Mouse (Mus musculus) heart, postnatal 14 days (tissue): ENCODE data around the gene Defb29. TPM values are rescaled to one million over a fixed set of nuclear protein-coding genes. Genes with fewer than 3 reads are reported as not detected.
A peak's percentile ranks its signal among the peaks of the same experiment; 100 is the strongest.

Experiments
- DNase-seq, 2 experiments: peaks; one replicate each; pipeline ENCODE4 v3.0.0; 2021 to 2022
- intact Hi-C: fragments of 180-260 bp; cut with DNase I; formaldehyde crosslinking; loops from one replicate; pipeline ENCODE4 v1.15.1; 2025
- long read RNA-seq, 2 experiments: library from polyadenylated mRNA; stranded (forward); transcript quantifications; one replicate each; pipeline ENCODE4 v2.0.0; 2021
- total RNA-seq, 2 experiments: library from RNA; stranded (reverse); gene quantifications; 2 replicates each; pipeline ENCODE4 v1.2.3; 2021

The Defb29 gene
- total RNA-seq: not detected
- long read RNA-seq, experiment 1: 0 reads
- long read RNA-seq, experiment 2: 0 reads

DNA sequence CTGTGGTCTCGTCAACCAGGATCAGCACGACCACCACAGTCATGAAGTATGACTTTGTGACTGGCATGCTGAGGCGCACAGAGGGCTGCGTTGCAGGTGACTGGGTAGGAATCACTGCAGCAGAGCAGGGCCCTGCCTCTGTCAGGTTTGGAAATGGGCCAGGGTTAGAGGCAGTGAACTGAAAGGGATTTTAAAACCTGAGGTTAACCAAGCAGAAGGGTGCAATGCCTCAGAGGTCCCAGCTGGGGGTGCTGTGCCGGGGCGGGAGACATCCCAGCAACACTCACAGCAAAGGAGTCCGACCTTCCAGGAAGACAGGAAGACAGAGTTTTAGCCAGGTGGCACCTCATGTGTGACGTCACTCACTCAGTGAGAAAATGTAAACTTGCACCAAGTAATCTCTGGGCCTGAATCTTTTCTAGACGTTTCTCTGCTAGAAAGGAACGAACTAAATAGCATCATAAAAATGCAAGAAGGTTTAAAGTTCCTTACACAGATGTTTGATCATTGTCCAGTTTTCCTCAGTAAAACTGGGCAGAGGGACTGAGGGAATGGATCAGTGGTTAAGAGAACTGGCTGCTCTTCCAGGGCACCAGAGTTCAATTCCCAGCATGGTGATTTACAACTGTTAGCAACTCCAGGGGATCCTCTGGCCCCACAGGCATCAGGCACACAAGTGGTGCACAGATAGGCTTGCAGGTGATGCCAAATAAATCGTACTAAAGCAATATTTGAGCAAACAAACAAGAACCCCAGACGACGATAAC is at the start of gene Defb29:
Defb29 (minus strand) TSS at position 155 of the 767 bp plus-strand sequence.
- intact Hi-C loops: loop anchor here (5.0 kb wide), 2 partner anchors 68 to 88 kb away; no protein-coding TSS in a partner anchor
- DNase-seq: no peak

DNA sequence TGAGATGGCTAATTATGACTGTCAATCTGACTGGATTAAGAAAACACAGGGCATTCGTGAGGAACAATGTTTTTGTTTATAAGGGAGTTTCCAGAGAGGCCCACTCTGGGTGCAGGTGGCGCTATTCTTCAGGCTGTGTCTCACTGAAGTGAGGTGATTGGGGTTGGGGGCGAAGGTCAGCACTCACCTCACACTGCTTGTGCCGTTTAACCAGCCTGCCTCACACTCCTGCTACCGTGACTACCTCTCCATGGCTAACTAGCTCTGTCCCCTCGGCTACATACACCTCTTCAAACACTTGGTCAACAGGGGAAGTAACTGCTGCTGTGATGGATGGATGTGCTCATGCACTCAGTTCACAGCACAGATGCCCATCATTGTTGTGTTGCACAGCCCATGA is 49.1 kb upstream of the Defb29 start:
- no peak for DNase-seq
- intact Hi-C loops: no loop called here

DNA sequence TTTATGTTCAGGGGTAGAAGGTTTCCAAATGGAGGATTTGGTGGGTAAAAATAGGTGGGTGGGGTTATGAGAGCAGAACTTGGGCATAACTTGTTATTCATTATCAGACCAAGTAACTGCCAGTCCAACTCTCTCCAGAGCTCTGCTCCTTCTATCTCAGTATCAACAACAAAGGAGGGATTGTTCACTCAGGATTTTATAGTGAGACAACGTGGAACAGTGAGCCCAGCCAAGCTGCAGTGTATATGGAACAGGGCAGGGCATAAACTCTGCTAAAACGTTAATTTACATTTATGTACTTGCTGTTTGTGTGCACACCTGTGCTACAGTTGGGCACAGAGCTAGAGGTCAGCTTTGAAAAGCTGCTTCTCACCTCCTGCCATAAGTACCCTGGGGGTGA is 48.6 kb upstream of the Defb29 start:
- intact Hi-C loops: no loop called here

DNA sequence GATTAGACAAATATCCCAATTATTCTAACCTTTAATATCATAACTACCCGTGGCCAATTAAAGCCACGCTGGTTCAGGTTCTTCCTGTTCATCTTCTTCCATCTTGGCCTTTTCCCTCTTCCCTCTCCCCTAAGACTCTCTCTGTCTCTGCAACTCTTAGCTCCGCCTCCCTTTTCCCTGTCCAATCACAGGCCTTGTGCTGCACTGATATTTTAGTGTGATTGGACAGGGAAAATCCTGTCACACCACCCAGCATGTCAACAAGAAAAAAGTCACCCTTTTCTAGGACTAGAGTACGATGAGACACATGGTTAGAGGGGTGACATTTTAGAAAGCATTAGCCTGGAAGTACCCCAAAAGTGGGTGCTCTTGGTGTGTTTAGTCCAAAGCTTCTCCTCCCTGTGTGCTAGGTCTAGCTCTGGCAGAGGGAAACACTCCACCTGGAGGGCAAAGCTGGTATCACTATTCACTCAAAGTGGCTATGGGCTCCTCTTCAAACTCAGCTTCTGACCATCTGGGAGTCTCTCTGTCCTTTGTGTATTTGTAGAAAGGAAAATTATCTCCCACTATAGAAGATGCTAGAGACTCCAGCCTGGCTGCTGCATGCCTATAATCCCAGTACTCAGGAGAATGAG is 47.1 kb upstream of the Defb29 start:
- intact Hi-C loops: no loop called here
- DNase-seq: peak in 1 of 2 experiments; percentile 29

More for the DNA sequence above, 48.6 kb upstream of the Defb29 start:
- DNase-seq: no peak

DNA sequence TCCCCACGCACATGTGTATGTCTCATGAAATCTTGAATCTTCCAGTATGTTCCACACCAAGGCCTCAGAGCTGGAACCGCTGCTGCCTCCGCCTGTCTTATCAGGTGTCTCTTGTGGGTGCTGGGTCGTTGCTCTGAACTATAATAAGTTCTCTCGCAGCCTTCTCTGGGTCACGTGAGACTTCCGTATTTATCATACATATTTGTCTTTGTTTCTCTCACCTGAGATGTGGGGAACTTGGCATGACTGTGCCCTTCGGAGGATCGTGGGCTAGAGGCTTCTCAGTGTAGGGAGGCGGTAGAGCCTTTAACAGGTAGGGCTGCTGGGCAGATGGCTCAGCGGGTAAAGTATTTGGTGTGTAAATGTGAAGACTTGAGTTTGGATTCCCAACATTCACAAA is 40.7 kb upstream of the Defb29 start:
- intact Hi-C loops: no loop called here
- no peak for DNase-seq

DNA sequence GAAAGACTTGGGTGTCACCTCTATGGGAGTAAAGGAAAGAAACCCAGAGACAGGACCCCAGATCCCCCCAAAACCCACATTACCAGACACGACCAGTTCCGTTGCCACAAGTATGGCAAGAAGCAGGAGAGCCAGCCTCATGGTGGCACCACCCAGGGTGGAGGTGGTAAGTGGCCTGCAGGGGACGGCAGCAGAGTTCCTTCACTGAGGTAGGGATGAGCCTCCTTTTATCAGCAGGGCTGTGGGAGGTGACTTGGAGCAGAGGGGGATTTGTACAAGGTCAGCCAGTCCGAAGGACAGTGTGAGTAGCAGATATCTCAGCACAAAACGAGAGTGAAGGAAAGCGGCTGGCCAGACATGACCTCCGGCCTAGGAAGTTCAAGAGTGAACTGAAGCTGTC is 40.2 kb upstream of the Defb29 start, which contains the start of gene Defb19:
Defb19 (minus strand) TSS at position 206 of the 400 bp plus-strand sequence.
- no peak for DNase-seq
- intact Hi-C loops: no loop called here

DNA sequence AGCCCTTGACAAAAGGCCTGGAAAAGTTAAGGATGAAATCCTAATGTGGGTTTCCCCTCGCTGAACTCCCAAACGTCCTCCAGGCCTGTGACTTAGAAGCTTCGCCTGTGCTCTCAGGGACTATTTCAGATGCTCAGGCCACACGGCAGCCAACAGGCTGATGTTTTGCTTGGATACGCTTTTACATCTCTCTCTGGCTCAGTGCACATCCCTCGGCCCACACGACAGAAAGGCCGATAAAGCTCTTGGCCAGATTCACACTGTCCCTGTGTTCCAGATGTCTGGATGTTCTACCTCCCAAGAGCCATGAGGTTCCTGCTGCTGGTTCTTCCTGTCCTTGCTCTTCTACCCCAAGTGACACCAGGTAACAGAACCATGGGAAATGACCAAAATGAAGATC is 33.6 kb upstream of the Defb29 start:
- intact Hi-C loops: no loop called here
- peak in 1 of 2 experiments; percentile 9 for DNase-seq

DNA sequence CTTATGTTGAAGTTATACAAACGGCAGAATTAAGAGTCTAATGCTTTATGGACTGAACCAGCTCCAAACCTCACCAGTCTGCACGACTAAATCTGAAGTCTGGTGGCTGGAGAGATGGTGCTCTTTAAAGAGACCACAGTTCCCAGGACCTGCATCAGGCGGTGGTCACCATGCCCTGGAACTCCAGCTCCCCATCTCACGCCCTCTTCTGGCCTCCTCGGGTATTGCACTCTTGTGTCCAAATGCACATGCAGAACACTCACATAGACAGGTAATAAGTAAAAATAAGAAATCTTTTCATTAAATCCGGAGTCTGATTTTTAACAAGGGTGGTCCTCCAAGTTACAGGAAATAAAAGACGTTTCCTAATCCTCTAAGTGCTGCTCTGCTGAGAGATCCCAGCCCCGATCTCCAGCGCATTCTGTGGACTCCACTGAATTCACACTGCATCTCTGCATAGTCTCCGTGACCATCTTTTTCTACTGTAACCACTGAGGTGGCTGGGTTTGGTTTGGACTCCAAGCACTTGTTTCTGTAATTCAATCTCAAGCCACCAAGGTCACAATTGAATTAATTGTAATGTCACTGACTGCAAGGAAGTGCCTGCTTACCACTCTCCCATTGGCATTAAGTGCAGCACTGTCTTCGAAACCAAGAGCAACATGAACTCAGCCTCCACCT is 32.4 kb upstream of the Defb29 start, which contains the start of gene Defb21:
Defb21 (plus strand) TSS at position 631 of the 681 bp plus-strand sequence.
- DNase-seq: peak in 1 of 2 experiments; percentile 14

DNA sequence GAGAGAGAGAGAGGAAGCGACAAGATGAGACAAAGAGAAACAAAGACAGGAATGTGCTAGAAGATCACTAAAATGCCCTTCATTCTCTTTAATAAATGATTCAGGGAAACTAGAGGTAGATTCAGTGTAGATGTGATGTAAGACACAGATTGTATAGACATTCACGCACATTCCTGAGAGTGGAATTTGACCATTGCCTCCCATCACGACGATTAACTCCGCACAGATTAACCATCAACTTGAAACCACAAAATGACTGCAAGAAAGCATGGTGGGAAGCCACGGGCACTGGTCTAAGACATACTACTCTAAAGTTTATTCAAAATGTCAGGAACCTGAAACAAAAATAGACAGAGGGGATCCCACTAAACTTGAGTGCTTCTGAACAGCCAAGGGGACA is 30.4 kb upstream of the Defb29 start:
- intact Hi-C loops: no loop called here
- DNase-seq: no peak

More for the DNA sequence above, 32.4 kb upstream of the Defb29 start, which contains the start of gene Defb21:
- intact Hi-C loops: no loop called here

DNA sequence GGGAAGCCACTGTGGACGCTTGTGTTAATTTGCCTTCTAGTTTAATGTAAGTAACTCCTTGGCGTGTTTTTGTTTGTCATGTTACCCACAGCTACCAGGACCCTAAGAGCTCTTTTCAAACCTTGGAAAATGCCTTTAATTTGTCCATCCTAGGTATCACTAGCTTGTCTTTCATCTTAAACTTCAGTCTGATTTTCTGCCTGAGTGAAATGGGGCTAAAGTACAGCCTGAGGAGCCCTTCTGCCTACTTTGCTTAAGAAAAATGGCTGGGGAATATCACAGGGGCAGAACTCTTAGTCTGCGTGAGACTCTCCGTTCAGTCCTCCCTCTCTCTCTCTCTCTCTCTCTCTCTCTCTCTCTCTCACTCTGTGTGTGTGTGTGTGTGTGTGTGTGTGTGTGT is 30.0 kb upstream of the Defb29 start:
- DNase-seq: no peak
- intact Hi-C loops: no loop called here

DNA sequence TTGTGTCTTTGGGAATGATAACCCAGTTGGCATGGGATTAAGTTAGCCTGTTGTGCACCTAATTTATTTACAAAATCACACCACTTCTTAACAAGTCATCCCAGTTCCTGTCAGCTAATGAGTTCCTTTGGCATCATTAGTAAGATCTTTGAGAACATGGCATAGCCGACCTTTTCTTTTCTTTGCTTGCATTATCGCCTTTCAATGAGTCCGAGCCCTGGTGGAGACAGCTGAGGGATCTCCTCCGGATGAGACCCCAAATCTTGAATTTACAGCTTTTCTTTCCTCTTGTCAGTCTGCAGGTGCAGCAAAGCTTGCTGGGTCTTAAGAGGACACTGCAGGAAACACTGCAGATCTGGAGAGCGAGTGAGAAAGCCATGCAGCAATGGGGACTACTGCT is 29.1 kb upstream of the Defb29 start, which contains the start of gene Gm17416:
Gm17416 (plus strand) TSS at position 301 of the 400 bp plus-strand sequence.
- intact Hi-C loops: no loop called here
- no peak for DNase-seq

DNA sequence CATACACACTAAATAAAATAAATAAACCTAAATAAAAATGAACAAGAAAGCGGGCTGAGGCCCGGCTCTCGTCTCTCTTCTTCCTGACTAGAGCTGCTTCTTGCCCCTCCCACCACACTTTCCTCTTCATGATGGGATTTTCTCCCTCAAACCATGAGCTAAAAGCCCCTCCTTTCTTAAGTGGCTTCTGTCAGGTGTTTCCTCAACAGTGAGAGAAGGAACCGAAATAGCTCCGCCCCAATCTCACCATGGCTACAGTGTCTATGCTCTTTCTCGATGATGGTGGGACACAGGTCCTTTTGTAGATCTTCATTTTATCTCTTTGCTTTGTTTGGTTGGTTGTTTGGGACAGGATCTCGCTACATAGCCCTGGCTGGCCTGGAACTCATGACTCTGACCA is 16.8 kb upstream of the Defb29 start:
- no peak for DNase-seq
- intact Hi-C loops: no loop called here

DNA sequence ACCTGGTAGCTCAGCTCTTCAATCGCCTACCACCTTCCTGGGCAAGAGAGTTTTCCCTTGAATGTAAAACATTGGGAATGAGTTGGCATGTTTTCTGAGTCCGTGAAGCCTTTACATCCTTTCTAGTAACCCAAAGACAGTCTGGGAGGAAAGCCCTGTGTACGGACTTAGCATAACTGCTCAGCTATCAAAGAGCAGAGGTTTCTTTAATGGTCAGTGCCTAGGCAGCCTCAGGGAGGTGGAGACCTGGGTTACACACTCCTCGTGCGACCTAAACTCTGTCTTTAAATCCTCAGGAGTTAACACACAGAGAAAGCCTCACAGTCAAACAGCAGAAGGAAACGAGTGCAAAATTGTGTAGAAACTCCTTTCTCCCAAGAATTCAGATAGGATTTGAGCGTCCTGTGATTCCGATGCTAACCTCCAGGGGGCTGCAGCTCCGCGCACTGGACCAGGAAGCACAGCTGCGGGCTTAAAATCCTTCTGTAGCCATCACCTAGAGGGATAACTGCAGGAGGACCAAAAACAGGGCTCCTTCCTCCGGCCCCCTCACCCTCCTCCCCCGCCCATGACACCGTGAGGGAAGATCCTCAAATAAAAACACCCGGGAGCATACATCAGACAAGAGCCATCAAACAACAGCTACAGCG is 14.0 kb upstream of the Defb29 start:
- intact Hi-C loops: loop anchor here (5.0 kb wide), 2 partner anchors 48 to 103 kb away; partner anchors contain the start of gene Defb36
- DNase-seq: peak; percentile 65 to 77

DNA sequence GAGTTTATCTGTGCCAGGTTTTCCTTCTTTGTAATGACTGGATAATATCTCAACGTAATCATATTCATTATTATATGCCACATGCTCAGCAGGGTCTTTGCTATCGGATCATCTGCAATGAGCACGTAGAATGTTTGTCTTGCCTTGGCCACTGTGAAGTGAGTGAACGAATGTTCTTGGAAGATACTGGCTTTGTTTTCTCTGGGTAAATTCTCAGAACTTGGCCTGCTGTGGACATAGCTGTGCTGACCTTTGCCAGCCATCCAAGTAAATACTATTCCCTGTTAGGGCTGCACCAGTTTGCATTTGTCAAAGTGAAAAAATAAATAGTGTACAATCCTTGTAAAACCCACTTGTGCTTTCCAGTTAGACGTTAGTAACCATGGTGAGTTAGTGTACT is 8.2 kb upstream of the Defb29 start:
- no peak for DNase-seq
- intact Hi-C loops: no loop called here

DNA sequence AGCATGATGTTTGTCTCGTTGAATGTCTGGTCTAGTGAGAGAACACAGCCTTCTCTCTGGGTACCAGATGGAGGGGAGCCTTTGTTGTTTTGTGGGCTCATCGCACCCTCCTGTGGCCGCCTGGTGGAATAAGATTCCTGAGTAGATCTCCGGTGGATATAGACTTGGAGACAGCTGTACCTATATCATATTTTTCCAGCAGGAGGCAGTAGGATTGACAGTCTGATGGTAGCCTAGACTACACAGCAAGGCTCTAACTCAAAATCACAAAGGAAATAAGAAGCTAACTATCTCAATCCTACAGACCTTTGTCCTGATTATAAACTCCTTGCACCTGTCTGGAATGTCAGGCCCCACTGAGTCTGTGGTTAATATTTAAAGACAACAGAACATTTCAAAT is 4.8 kb upstream of the Defb29 start:
- intact Hi-C loops: loop anchor here (5.0 kb wide), 2 partner anchors 72 to 92 kb away; no protein-coding TSS in a partner anchor
- DNase-seq: peak in 1 of 2 experiments; percentile 23

DNA sequence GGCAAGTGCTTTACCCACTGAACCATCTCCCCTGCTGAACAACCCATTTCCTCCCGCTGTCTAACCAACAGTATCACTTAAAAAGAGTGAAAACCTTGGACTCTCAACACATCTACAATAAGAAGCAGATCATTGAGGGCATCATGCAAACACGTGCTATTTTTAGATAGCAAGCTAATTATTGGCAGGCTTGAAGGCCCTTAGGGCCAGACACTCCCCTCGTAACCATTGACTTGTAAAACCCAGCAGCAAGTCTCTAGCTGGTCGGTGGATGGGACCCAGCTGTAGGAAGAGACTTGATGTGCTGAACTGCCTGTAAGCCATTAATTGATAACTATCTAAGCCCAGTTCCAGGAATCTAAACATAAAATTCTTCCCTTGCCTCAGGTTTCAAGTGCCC is 3.6 kb upstream of the Defb29 start:
- no peak for DNase-seq
- intact Hi-C loops: loop anchor here (5.0 kb wide), 2 partner anchors 71 to 91 kb away; no protein-coding TSS in a partner anchor

DNA sequence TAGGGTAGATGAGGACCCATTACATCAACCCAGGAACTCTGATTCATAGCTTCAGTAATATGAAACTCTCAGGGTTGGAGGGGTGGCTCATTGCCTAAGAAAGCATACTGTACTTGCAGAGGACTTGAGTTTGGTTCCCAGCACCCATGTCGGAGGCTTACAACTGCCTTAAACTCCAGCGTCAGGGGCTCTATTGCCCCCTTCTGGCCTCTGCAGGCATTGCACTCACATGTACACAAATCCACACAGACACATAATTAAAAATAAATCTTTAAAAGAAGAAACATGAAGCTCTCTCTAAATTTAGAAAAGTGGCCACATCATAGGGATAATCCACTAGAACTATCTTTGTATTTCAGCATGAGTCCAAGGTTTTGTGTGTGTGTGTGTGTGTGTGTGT is 3.0 kb upstream of the Defb29 start:
- intact Hi-C loops: loop anchor here (5.0 kb wide), 2 partner anchors 71 to 91 kb away; no protein-coding TSS in a partner anchor
- no peak for DNase-seq

DNA sequence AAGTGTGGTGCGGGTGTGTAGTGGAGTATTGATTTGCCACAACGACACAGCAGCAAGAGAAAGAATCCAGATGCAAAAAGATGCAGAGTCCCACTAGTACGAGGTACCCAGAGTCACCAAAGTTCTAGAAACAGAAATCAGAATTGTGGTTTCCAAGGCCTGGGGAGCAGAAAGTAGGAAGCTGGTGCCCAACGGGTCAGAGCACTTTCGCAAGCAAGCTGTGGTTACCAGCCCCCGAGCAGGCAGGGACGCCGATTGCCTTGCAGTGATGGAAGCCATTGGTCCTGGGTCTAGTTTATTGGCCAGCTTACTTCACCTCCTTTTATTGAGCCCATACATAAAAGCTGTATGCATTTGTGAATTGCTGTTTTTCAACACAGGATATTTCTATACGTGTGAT is 2.1 kb upstream of the Defb29 start:
- DNase-seq: no peak
- intact Hi-C loops: loop anchor here (5.0 kb wide), 2 partner anchors 70 to 90 kb away; no protein-coding TSS in a partner anchor

DNA sequence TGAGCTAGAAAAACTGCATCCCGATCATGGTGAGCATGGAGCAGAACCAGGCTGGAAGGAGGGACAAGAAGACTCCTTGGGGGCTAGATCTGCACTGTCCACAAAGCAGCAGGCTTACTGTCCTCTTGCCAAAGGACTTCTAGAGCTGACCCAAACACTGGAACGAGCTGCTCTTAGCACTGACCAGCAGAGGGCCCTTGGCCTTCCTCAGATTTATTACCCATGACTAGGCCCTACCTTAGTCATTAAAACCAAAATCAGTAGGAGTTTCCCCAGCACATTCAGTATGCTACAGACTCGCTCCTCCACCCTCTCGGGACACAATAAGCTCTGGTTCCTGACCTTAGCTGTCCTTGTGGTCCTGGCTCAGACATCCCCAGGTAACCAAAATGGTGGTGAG is 21.9 kb downstream of the Defb29 start, which contains the start of gene Defb28:
Defb28 (plus strand) TSS at position 275 of the 400 bp plus-strand sequence.
- intact Hi-C loops: no loop called here

DNA sequence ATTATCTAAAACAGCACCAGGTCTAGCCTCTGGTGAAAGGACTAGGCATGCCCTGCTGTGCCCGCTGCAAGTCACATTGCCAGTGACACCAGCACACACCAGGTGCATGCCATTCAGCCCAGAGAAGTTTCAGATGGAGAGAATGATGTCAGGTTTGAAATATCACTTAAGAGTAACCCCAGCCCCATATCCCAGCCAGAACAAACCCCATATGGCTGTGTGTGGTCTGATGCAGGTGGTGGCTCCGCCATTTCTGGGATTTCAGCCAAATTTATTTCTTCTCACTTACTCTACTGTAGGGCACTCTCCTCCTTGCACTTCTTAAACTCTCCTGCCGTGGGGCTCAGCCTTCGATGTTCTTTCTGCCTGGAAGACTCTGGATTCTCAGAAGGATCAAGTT is 23.8 kb downstream of the Defb29 start:
- DNase-seq: no peak
- intact Hi-C loops: no loop called here

More for the DNA sequence above, 21.9 kb downstream of the Defb29 start, which contains the start of gene Defb28:
- no peak for DNase-seq
